Mouse (Mus musculus) thymus, adult 2 months (tissue): ENCODE data around the gene Phf23.

Experiments
- CTCF ChIP-seq: fragments of 200-500 bp; IDR thresholded peaks from 2 replicates; pipeline ENCODE4 v1.5.1; 2012; ENCODE audit warnings: mild to moderate bottlenecking, control low read depth, low read length, moderate library complexity, borderline replicate concordance; ENCODE audit not compliant: control insufficient read depth, poor library complexity, insufficient read depth; ENCODE audit errors: extremely low read depth
- POLR2A ChIP-seq: fragments of 200-500 bp; IDR thresholded peaks from 2 replicates; pipeline ENCODE4 v1.6.1; 2012; ENCODE audit warnings: mild to moderate bottlenecking, low read length, control low read depth, moderate library complexity; ENCODE audit not compliant: control insufficient read depth, poor library complexity, insufficient read depth; ENCODE audit errors: extremely low read depth

DNA sequence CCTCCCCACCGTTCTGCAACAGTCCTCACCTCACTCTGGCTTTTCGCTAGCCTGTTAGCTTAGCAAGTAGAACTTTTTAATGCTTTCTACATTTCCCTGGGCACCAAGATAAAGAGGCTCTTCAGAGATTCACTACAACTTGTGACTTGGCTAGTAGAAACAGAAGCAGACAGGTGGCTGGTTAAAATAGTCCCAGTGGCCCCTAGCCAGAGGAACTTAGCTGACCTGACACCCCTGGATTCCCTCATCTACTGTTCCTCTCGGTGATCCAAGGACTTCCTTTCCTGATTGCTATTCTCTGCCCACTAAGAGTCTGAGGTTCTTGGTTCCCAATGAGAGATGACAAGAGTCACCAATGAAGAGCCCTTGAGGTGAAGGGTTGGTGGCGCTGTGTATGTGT, 12.2 kb upstream of the Phf23 start:
- TF ChIP-seq CTCF (no peak), POLR2A (no peak)
